Mouse (Mus musculus) stomach, embryonic 14.5 days (tissue): Measurements from ENCODE around the gene St13. TPM values are rescaled to one million over a fixed set of nuclear protein-coding genes. Genes with fewer than 3 reads are reported as not detected.

Experiments
- ATAC-seq: fragments of 200-750 bp; cut with Nextera tagmentation; 2 replicates; pipeline ENCODE4 v1.8.0; 2017; ENCODE audit warnings: low read depth, moderate TSS enrichment; ENCODE audit not compliant: insufficient number of reproducible peaks, insufficient read depth, low FRiP score
- H3K27ac ChIP-seq: fragments of 300-500 bp; sonication (generic); 2 replicates; pipeline ENCODE4 v1.5.1; 2014; ENCODE audit warnings: mild to moderate bottlenecking, low read length, moderate library complexity, mixed read lengths
- H3K27me3 ChIP-seq: fragments of 300-500 bp; sonication (generic); 2 replicates; pipeline ENCODE4 v1.6.1; 2014; ENCODE audit warnings: low read length, control low read depth, mixed read lengths; ENCODE audit not compliant: control insufficient read depth, insufficient read depth
- H3K36me3 ChIP-seq: fragments of 300-500 bp; sonication (generic); 2 replicates; pipeline ENCODE4 v1.6.1; 2014; ENCODE audit warnings: mild to moderate bottlenecking, control low read depth, low read length, moderate library complexity, mixed read lengths; ENCODE audit not compliant: control insufficient read depth, insufficient read depth
- H3K4me1 ChIP-seq: fragments of 300-500 bp; sonication (generic); 2 replicates; pipeline ENCODE4 v1.6.1; 2014; ENCODE audit warnings: low read length, control low read depth, mixed read lengths; ENCODE audit not compliant: control insufficient read depth, insufficient read depth
- H3K4me2 ChIP-seq: fragments of 300-500 bp; sonication (generic); replicated peaks from 2 replicates; pipeline ENCODE4 v1.6.1; 2014; ENCODE audit warnings: low read depth, low read length, control low read depth
- H3K4me3 ChIP-seq: fragments of 300-500 bp; sonication (generic); 2 replicates; pipeline ENCODE4 v1.5.1; 2014; ENCODE audit warnings: low read depth, low read length, control low read depth
- H3K9ac ChIP-seq: fragments of 300-500 bp; sonication (generic); replicated peaks from 2 replicates; pipeline ENCODE4 v1.6.1; 2014; ENCODE audit warnings: low read depth, mild to moderate bottlenecking, control low read depth, low read length, moderate library complexity, mixed read lengths
- H3K9me3 ChIP-seq: fragments of 300-500 bp; sonication (generic); 2 replicates; pipeline ENCODE4 v1.6.1; 2016; ENCODE audit warnings: low read depth, low read length, control low read depth; ENCODE audit not compliant: control insufficient read depth
- WGBS: fragments of 180-500 bp; shearing (Covaris S2); extraction: QIAGEN DNeasy Blood & Tissue Kit; methylation state at CpG from one replicate; pipeline ENCODE4 v1.1.7; 2014; 5-methylcytosine and 5-hydroxymethylcytosine counted together
- polyA plus RNA-seq: library from polyadenylated mRNA; unstranded; fragments of >200 nt; fragmentation: Nextera tagmentation; extraction: Ambion mirVana; gene quantifications from 2 replicates; pipeline ENCODE4 v1.2.1, GENCODE M21; 2014

Gene St13
- polyA plus RNA-seq, 1 experiment from 2014 or later: 153 TPM

GRCm38 (mm10) chr15:81392997-81393396 lies 6.9 kb downstream of the St13 start:
- no peak overlapping the region for H3K4me2 ChIP-seq
- no peaks in the 10 kb centered on the region for H3K27me3 ChIP-seq
- H3K36me3 ChIP-seq: peaks cover 37% of the 10 kb centered on the region
- no peak overlapping the region for H3K9ac ChIP-seq
- no peak overlapping the region for H3K4me3 ChIP-seq
- peaks cover 3% of the 10 kb centered on the region; the same call in 1 of the 2 replicates for H3K4me1 ChIP-seq
- ATAC-seq: no peak
- no peaks in the 10 kb centered on the region for H3K9me3 ChIP-seq
- no peak overlapping the region for H3K27ac ChIP-seq

GRCm38 (mm10) chr15:81386327-81386726 lies 13.6 kb downstream of the St13 start:
- Histone ChIP-seq H3K27ac (no peak overlapping the region), H3K9ac (no peak overlapping the region), H3K36me3 (peaks cover 79% of the 10 kb centered on the region), H3K4me1 (no peaks in the 10 kb centered on the region), H3K4me2 (no peak overlapping the region), H3K9me3 (no peaks in the 10 kb centered on the region), H3K4me3 (no peak overlapping the region), H3K27me3 (no peaks in the 10 kb centered on the region)
- no peak for ATAC-seq
- WGBS: 95% methylated on average over 5 of the region's 5 CpGs

- no peak for ATAC-seq
- Histone ChIP-seq H3K27me3 (no peaks in the 10 kb centered on the region), H3K36me3 (peaks cover 67% of the 10 kb centered on the region), H3K27ac (no peak overlapping the region), H3K9ac (no peak overlapping the region), H3K4me1 (no peaks in the 10 kb centered on the region), H3K4me3 (no peak overlapping the region), H3K4me2 (no peak overlapping the region), H3K9me3 (no peaks in the 10 kb centered on the region)
- 86% methylated on average over 2 of the region's 2 CpGs for WGBS
Measured at GRCm38 (mm10) chr15:81378845-81379244, 21.0 kb downstream of the St13 start.

GRCm38 (mm10) chr15:81374621-81375020 lies 25.3 kb downstream of the St13 start:
- WGBS: 91% methylated on average over 11 of the region's 11 CpGs
- Histone ChIP-seq H3K4me3 (no peak overlapping the region), H3K36me3 (peaks cover 67% of the 10 kb centered on the region)

GRCm38 (mm10) chr15:81370356-81370755 lies 29.5 kb downstream of the St13 start:
- Histone ChIP-seq H3K27ac (no peak overlapping the region), H3K9ac (no peak overlapping the region), H3K4me2 (no peak overlapping the region), H3K36me3 (peaks cover 76% of the 10 kb centered on the region), H3K4me1 (no peaks in the 10 kb centered on the region), H3K4me3 (no peak overlapping the region), H3K27me3 (no peaks in the 10 kb centered on the region), H3K9me3 (no peaks in the 10 kb centered on the region)
- ATAC-seq: no peak
- 73% methylated on average over 1 of the region's 1 CpGs for WGBS

More at GRCm38 (mm10) chr15:81374621-81375020, 25.3 kb downstream of the St13 start:
- Histone ChIP-seq H3K27ac (no peak overlapping the region), H3K9me3 (no peaks in the 10 kb centered on the region), H3K4me1 (no peaks in the 10 kb centered on the region), H3K4me2 (no peak overlapping the region), H3K9ac (no peak overlapping the region), H3K27me3 (no peaks in the 10 kb centered on the region)
- no peak for ATAC-seq

- Histone ChIP-seq H3K4me1 (no peaks in the 10 kb centered on the region), H3K27ac (no peak overlapping the region), H3K36me3 (peaks cover 77% of the 10 kb centered on the region), H3K4me3 (no peak overlapping the region), H3K9ac (no peak overlapping the region), H3K4me2 (no peak overlapping the region), H3K9me3 (no peaks in the 10 kb centered on the region), H3K27me3 (no peaks in the 10 kb centered on the region)
- no peak for ATAC-seq
- WGBS: 87% methylated on average over 1 of the region's 1 CpGs
Measured at GRCm38 (mm10) chr15:81368601-81369000, 31.3 kb downstream of the St13 start.

GRCm38 (mm10) chr15:81366241-81366640 lies 33.6 kb downstream of the St13 start:
- no peak overlapping the region for H3K4me2 ChIP-seq
- H3K4me3 ChIP-seq: no peak overlapping the region
- WGBS: 81% methylated on average over 4 of the region's 4 CpGs
- H3K27me3 ChIP-seq: no peaks in the 10 kb centered on the region
- H3K4me1 ChIP-seq: 0 out of 2 replicates have a peak, but pooled peaks cover 3% of the 10 kb centered on the region
- no peaks in the 10 kb centered on the region for H3K9me3 ChIP-seq
- H3K36me3 ChIP-seq: peaks cover 67% of the 10 kb centered on the region
- no peak overlapping the region for H3K27ac ChIP-seq
- no peak for ATAC-seq
- no peak overlapping the region for H3K9ac ChIP-seq

GRCm38 (mm10) chr15:81365246-81365645 lies 34.6 kb downstream of the St13 start:
- Histone ChIP-seq H3K4me3 (no peak overlapping the region), H3K27me3 (no peaks in the 10 kb centered on the region), H3K4me1 (0 out of 2 replicates have a peak, but pooled peaks cover 3% of the 10 kb centered on the region), H3K9me3 (no peaks in the 10 kb centered on the region), H3K27ac (no peak overlapping the region), H3K36me3 (peaks cover 57% of the 10 kb centered on the region), H3K9ac (no peak overlapping the region), H3K4me2 (no peak overlapping the region)
- ATAC-seq: no peak
- WGBS: 87% methylated on average over 8 of the region's 8 CpGs

- WGBS: 67% methylated on average over 1 of the region's 1 CpGs
- no peaks in the 10 kb centered on the region for H3K27me3 ChIP-seq
- peaks cover 48% of the 10 kb centered on the region for H3K36me3 ChIP-seq
Measured at GRCm38 (mm10) chr15:81364271-81364670, 35.6 kb downstream of the St13 start.

More at GRCm38 (mm10) chr15:81364271-81364670, 35.6 kb downstream of the St13 start:
- H3K4me3 ChIP-seq: no peak overlapping the region
- no peak for ATAC-seq
- no peak overlapping the region for H3K27ac ChIP-seq
- peaks cover 10% of the 10 kb centered on the region; the same call in 1 of the 2 replicates for H3K4me1 ChIP-seq
- no peak overlapping the region for H3K4me2 ChIP-seq
- H3K9me3 ChIP-seq: no peaks in the 10 kb centered on the region
- H3K9ac ChIP-seq: no peak overlapping the region
